Mouse (Mus musculus): ENCODE measurements around the gene Gm11114.

DNA sequence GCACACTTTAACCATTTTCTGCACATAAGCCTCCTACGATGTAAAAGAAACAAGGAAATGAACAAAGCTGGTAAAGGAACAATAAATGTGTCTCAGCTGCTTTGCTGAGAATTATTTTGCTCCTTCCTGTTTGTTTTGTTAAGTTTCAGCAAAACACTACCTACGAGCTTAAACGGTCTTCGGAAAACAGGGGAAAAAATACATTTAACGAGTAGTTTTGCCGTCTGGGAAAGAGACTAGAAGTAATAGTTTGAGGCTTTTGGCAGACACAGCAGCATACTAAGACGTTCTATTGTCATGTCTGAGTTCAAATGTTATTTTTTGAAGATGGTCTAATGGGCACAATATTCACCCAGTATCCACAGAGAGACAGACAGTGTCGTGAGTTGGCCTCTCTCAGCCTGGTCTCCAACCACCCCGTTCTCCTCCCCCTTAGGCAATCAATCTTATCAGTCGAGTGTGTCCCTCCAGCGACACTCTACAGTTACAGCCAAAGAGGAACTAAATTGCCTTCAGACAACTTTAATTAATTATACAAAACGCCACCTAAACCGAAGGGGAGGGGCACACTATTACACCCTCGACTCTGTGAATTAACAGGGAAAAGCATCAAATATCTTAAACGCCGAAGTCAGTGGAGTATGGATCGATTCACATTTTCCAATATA, 12.8 kb downstream of the Gm11114 start:
- TF ChIP-seq POLR2A (IDR thresholded peaks at IDR 0.05; ENCODE audit: borderline replicate concordance, control insufficient read depth, low read depth, low read length): no peak
- no peak for TF ChIP-seq CTCF (IDR thresholded peaks at IDR 0.05; ENCODE audit: control insufficient read depth, insufficient read depth, low read length)

All from bone marrow, adult 2 months (tissue).